Mouse (Mus musculus) ES-Bruce4 (cell line): Measurements from ENCODE around the gene Tram2. TPM values are rescaled to one million over a fixed set of nuclear protein-coding genes. Genes with fewer than 3 reads are reported as not detected.

Experiments used
- H3K27ac ChIP-seq: 2 replicates; pipeline ENCODE4 v1.5.1; 2012; ENCODE audit warnings: low read length, inconsistent platforms; ENCODE audit not compliant: insufficient read depth
- H3K27me3 ChIP-seq: 2 replicates; pipeline ENCODE4 v1.6.1; 2012; ENCODE audit warnings: mild to moderate bottlenecking, low read length, inconsistent platforms; ENCODE audit not compliant: control insufficient read depth, poor library complexity, insufficient read depth, severe bottlenecking
- H3K36me3 ChIP-seq: 2 replicates; pipeline ENCODE4 v1.6.1; 2012; ENCODE audit warnings: inconsistent platforms, mild to moderate bottlenecking, low read length, moderate library complexity; ENCODE audit not compliant: control insufficient read depth, poor library complexity, insufficient read depth, severe bottlenecking
- H3K4me1 ChIP-seq: one replicate; pipeline ENCODE4 v1.8.1; 2011; ENCODE audit warnings: low read length; ENCODE audit not compliant: control insufficient read depth, insufficient read depth
- H3K4me3 ChIP-seq: 2 replicates; pipeline ENCODE4 v1.5.1; 2011; ENCODE audit warnings: low read depth, mild to moderate bottlenecking, low read length
- H3K9ac ChIP-seq: 2 replicates; pipeline ENCODE4 v1.6.1; 2012; ENCODE audit warnings: low read depth, mild to moderate bottlenecking, inconsistent platforms; ENCODE audit not compliant: poor library complexity, severe bottlenecking
- H3K9me3 ChIP-seq: replicated peaks from 2 replicates; pipeline ENCODE4 v1.6.1; 2012; ENCODE audit warnings: mild to moderate bottlenecking, low read length, inconsistent platforms; ENCODE audit not compliant: control insufficient read depth, poor library complexity, insufficient read depth, severe bottlenecking
- CTCF ChIP-seq: IDR thresholded peaks from one replicate; pipeline ENCODE4 v1.8.1; 2011; ENCODE audit warnings: low read depth, low read length
- EP300 ChIP-seq: IDR thresholded peaks from 2 replicates; pipeline ENCODE4 v1.6.1; 2011; ENCODE audit warnings: low read depth, low read length; ENCODE audit not compliant: insufficient read depth
- POLR2A ChIP-seq: IDR thresholded peaks from one replicate; pipeline ENCODE4 v1.8.1; 2011; ENCODE audit warnings: low read length; ENCODE audit not compliant: insufficient read depth
- polyA plus RNA-seq: library from polyadenylated mRNA; stranded (reverse); fragments of >200 nt; gene quantifications from 2 replicates; pipeline ENCODE4 v1.2.4, GENCODE M21; 2011; ENCODE audit warnings: low read depth; ENCODE audit not compliant: missing spikeins, insufficient read depth, insufficient read length

Gene Tram2
- polyA plus RNA-seq, 1 experiment: 15.2 TPM

- Histone ChIP-seq H3K9ac (no peak overlapping the region), H3K4me1 (no peaks in the 10 kb centered on the region), H3K27me3 (no peaks in the 10 kb centered on the region), H3K36me3 (no peaks in the 10 kb centered on the region), H3K9me3 (no peaks in the 10 kb centered on the region), H3K27ac (no peak overlapping the region), H3K4me3 (no peak overlapping the region)
- TF ChIP-seq EP300 (no peak), POLR2A (no peak), CTCF (no peak)
Observed at GRCm38 (mm10) chr1:21097001-21097989, 18.3 kb upstream of the Tram2 start.

GRCm38 (mm10) chr1:21094644-21095215, 15.7 kb upstream of the Tram2 start:
- no peaks in the 10 kb centered on the region for H3K4me1 ChIP-seq
- no peaks in the 10 kb centered on the region for H3K27me3 ChIP-seq
- no peak overlapping the region for H3K27ac ChIP-seq
- H3K9ac ChIP-seq: no peak overlapping the region
- TF ChIP-seq EP300 (no peak), CTCF (no peak), POLR2A (no peak)
- no peaks in the 10 kb centered on the region for H3K36me3 ChIP-seq
- no peaks in the 10 kb centered on the region for H3K9me3 ChIP-seq
- no peak overlapping the region for H3K4me3 ChIP-seq

- Histone ChIP-seq H3K36me3 (no peaks in the 10 kb centered on the region), H3K9ac (no peak overlapping the region), H3K9me3 (no peaks in the 10 kb centered on the region), H3K4me3 (no peak overlapping the region), H3K27me3 (no peaks in the 10 kb centered on the region), H3K27ac (no peak overlapping the region), H3K4me1 (no peaks in the 10 kb centered on the region)
- no peak for TF ChIP-seq POLR2A
- TF ChIP-seq CTCF: no peak
- TF ChIP-seq EP300: no peak
Observed at GRCm38 (mm10) chr1:21089661-21090117, 10.7 kb upstream of the Tram2 start.

- H3K27ac ChIP-seq: no peak overlapping the region
- H3K4me3 ChIP-seq: no peak overlapping the region
- no peaks in the 10 kb centered on the region for H3K9me3 ChIP-seq
- no peak for TF ChIP-seq POLR2A
- TF ChIP-seq EP300: no peak
- TF ChIP-seq CTCF: no peak
- H3K4me1 ChIP-seq: no peaks in the 10 kb centered on the region
- H3K9ac ChIP-seq: no peak overlapping the region
- no peaks in the 10 kb centered on the region for H3K36me3 ChIP-seq
- no peaks in the 10 kb centered on the region for H3K27me3 ChIP-seq
Observed at GRCm38 (mm10) chr1:21086291-21086690, 7.3 kb upstream of the Tram2 start.

- no peaks in the 10 kb centered on the region for H3K4me1 ChIP-seq
- no peak overlapping the region for H3K9ac ChIP-seq
- H3K36me3 ChIP-seq: no peaks in the 10 kb centered on the region
- H3K27me3 ChIP-seq: no peaks in the 10 kb centered on the region
- no peak overlapping the region for H3K27ac ChIP-seq
- H3K9me3 ChIP-seq: no peaks in the 10 kb centered on the region
- TF ChIP-seq POLR2A (no peak), CTCF (no peak), EP300 (no peak)
- H3K4me3 ChIP-seq: no peak overlapping the region
Observed at GRCm38 (mm10) chr1:21084661-21085060, 5.6 kb upstream of the Tram2 start.

GRCm38 (mm10) chr1:21080362-21080761, 1.3 kb upstream of the Tram2 start:
- TF ChIP-seq POLR2A (no peak), CTCF (no peak), EP300 (no peak)
- Histone ChIP-seq H3K9me3 (no peaks in the 10 kb centered on the region), H3K27ac (no peak overlapping the region), H3K36me3 (no peaks in the 10 kb centered on the region), H3K27me3 (no peaks in the 10 kb centered on the region), H3K4me1 (peaks cover 3% of the 10 kb centered on the region), H3K9ac (no peak overlapping the region), H3K4me3 (no peak overlapping the region)
